Mouse (Mus musculus) liver, postnatal 0 days (tissue): Measurements from ENCODE around the gene Zfp12.

ENCODE experiments used
- CTCF ChIP-seq: sonication (generic); IDR thresholded peaks from 2 replicates; pipeline ENCODE4 v1.5.1; 2016; ENCODE audit warnings: antibody characterized with exemption, low read depth
- EP300 ChIP-seq: IDR thresholded peaks from 2 replicates; pipeline ENCODE4 v1.6.1; 2016; ENCODE audit warnings: antibody characterized with exemption, low read depth, mild to moderate bottlenecking

GRCm38 (mm10) chr5:143264689-143265088 is 29.7 kb downstream of the Zfp12 start:
- TF ChIP-seq CTCF (no peak), EP300 (no peak)
